Mouse (Mus musculus) left cerebral cortex, postnatal 36 days (tissue): Measurements from ENCODE around the gene Tom1l1. TPM values are rescaled to one million over a fixed set of nuclear protein-coding genes. Genes with fewer than 3 reads are reported as not detected.
A peak's percentile ranks its signal among the peaks of the same experiment; 100 is the strongest.

ENCODE experiments used
- DNase-seq, 2 experiments: peaks; one replicate each; pipeline ENCODE4 v3.0.0; 2021 to 2022; ENCODE audit warnings: low spot score in 2 of 2, mixed read lengths in 1 of 2
- intact Hi-C: fragments of 180-260 bp; cut with DNase I; formaldehyde crosslinking; loops from one replicate; pipeline ENCODE4 v1.15.1; 2025
- total RNA-seq, 2 experiments: library from RNA; stranded (reverse); gene quantifications; 2 replicates each; pipeline ENCODE4 v1.2.3; 2021

Tom1l1 gene
- total RNA-seq, 2 experiments from 2014 or later, result 28.3 to 30.2 TPM

GRCm38 (mm10) chr11:90677027-90677426 lies 11.1 kb downstream of the Tom1l1 start:
- intact Hi-C loops, result no loop called here
- no peak for DNase-seq

DNA sequence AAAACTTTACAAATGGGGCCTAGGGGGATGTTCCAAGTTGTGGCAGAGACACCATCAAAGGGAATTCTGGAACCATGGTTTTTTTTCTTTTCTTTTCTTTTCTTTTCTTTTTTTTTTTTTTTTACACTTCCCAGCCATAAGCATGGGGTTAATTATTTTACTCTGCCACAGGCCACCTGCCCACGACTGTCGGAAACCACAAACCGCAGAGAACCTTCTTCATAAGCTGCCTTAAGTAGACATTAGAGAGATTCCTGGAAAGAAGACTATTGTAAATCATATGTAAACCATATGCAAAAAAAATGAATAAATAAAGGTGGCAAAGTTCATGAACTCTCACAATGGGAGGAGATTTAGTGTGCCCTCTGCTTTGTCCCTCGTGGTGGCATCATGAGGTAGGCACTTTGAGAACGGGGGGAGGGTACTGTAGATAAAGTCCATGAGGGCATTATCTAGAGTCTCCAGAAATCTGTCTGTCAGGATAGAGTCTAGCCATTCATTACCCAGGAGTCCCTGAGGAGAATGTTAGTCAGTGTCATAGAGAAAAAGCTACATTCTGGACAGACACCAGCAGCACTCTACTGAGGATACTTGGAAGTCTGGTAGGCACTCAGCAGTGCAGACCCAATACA lies 12.6 kb downstream of the Tom1l1 start:
- intact Hi-C loops, result no loop called here
- DNase-seq, result no peak

- DNase-seq, result no peak
- intact Hi-C loops, result no loop called here
Measured at GRCm38 (mm10) chr11:90667325-90667724, 20.8 kb downstream of the Tom1l1 start.

DNA sequence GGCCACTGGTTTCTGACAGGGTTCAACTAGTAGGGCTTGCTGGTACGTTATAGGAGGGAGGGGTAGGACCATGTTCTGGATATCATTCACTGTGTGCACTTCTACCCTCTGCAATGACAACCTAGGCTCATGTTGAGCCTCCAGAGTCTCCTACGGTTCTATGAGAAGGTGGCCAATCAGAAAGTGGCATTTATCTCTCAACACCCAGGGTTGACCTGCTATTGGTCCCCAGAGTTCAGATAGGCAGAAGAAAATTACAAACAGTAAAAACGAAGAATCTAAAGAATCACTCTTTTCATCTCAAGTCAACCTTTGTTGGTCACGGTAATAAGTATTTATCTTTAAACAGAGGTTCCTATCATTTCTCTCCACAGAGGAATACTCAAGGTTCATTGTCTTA lies 21.2 kb downstream of the Tom1l1 start:
- DNase-seq, result no peak
- intact Hi-C loops, result no loop called here

DNA sequence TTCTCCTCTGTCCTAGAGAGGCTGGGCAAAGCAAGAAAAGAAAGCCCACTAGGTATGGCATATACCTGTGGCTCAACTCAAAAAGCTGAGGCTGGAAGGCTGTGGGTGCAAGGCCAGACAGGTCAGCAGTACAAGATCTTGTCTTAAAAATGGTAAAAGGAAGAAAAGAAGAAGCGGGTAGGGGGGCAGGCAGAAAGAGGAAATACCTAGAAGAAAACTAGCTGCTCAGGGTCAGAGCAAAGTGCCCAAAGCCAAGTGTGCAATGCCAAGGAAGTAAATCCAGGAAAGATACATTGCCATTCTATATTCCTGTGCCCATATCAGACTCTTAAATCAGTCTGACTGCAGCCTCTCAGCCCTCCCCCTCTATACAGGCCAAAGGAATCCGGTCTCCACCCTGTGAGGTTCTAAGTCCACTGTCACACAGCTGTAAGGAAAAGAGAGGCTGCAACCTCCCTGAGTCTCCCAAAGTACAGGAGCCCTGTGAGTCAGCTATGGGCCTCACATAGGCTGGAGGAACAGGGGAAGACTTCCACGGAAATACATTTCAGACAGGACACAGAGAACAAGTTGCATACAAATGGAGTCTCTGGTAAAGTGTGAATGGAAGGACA lies 21.9 kb downstream of the Tom1l1 start:
- intact Hi-C loops, result no loop called here
- no peak for DNase-seq

- no peak for DNase-seq
- intact Hi-C loops, result no loop called here
Measured at GRCm38 (mm10) chr11:90665161-90665560, 23.0 kb downstream of the Tom1l1 start.

GRCm38 (mm10) chr11:90664345-90664986 lies 23.7 kb downstream of the Tom1l1 start:
- DNase-seq, result no peak
- intact Hi-C loops, result no loop called here

GRCm38 (mm10) chr11:90663618-90664297 lies 24.4 kb downstream of the Tom1l1 start:
- intact Hi-C loops, result no loop called here
- DNase-seq, result no peak

DNA sequence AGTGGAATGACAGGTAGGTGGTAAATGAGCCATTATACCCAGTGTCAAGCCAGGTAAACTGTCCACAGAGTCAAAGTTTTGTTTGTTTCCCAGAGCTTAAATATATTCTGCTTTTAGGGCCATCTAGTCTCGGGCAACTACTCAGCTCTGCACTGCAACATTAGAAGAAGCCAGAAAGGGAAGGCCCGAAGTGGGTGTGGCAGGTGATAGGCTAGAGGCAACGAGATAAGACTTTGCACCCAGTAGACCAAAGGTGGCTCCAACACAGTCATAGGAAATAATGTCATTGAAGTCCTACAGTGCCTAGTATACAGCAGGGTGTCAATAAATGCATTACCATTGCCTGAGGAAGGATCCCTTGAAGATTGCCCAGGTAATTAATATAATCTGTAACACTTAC lies 25.1 kb downstream of the Tom1l1 start:
- DNase-seq, result no peak
- intact Hi-C loops, result no loop called here

- intact Hi-C loops, result no loop called here
- DNase-seq, result no peak
Measured at GRCm38 (mm10) chr11:90660662-90661061, 27.5 kb downstream of the Tom1l1 start.

GRCm38 (mm10) chr11:90657527-90657926 lies 30.6 kb downstream of the Tom1l1 start:
- DNase-seq, result no peak
- intact Hi-C loops, result no loop called here

DNA sequence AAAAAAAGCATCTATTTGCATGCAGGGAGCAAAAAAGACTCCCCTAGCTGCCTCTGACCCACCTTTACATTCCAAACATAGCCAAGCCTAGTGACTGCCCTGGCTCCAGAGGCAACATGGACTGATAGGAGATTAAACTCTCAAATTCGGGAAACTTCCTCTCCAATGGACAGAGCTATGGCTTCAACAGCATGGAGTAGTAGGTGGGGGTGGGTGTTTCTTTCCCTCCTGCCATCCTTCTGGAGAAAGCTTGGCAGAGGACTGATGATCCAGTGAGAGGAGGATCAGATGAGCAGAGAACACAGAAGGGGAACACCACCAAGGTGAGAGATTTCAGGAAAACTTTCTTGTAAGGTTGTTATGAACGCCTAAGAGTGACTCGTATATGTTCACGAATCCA lies 35.6 kb downstream of the Tom1l1 start:
- no peak for DNase-seq
- intact Hi-C loops, result no loop called here

DNA sequence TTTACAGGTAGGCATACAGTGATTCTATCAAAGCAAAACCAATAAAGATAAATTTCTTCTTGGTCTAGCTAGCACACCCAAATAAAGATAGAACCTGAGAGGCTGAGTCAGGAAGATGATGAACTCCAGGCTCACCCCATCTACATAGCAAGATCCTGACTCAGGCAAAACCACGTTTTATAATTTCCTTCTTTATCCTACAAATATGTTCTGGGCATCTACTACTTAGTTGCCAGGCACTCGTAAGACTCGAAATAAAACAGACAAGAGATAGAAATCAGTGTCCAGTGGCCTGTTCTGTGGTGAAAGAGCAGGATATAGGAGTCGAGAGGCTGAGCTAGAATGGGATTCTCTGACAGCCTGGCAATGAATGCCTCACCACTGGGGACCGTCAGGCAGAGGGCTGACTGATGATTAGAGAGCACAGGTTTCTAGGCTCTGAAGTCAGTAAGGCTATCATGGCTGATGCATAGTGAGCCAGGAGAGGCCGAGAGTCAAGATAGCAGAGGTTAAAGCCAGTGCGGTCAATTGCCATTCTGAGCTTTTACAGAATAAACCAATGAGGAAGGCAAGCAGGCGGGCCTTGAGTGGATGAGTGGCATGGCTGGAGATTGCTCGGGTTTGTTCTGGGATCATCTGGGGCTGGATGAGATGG lies 37.8 kb downstream of the Tom1l1 start:
- intact Hi-C loops, result no loop called here
- DNase-seq, result no peak

DNA sequence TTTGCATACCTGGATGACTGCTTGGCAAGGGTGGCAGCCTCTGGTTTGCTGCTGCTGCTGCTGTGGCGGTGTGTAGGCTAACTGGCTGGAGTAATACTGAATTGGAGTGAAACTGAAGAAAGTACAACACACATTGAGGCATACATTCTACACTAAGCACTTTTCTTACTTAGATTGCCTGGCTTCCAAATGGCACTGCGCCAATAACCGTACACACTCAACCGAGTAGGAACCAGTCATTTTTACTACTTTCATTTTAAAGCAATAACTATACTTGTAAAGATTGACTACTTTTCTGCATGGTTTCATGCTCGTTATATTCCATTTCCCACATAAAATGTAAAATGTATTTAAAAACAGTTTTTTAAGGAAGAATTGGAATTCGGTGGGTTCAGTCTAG lies 38.4 kb downstream of the Tom1l1 start:
- no peak for DNase-seq
- intact Hi-C loops, result no loop called here

GRCm38 (mm10) chr11:90638312-90638830 lies 49.8 kb downstream of the Tom1l1 start:
- peak in 1 of 2 experiments; percentile 44 for DNase-seq
- intact Hi-C loops, result no loop called here

- intact Hi-C loops, result no loop called here
- peak; percentile 93 to 96 for DNase-seq
Measured at GRCm38 (mm10) chr11:90637440-90638311, 50.5 kb downstream of the Tom1l1 start, which contains the start of the genes Stxbp4 and Cox11. TSS of gene Stxbp4 (minus strand) at chr11:90638084. TSS of gene Cox11 (plus strand) at chr11:90638173.

GRCm38 (mm10) chr11:90634661-90635060 lies 53.5 kb downstream of the Tom1l1 start:
- intact Hi-C loops, result no loop called here
- DNase-seq, result no peak

DNA sequence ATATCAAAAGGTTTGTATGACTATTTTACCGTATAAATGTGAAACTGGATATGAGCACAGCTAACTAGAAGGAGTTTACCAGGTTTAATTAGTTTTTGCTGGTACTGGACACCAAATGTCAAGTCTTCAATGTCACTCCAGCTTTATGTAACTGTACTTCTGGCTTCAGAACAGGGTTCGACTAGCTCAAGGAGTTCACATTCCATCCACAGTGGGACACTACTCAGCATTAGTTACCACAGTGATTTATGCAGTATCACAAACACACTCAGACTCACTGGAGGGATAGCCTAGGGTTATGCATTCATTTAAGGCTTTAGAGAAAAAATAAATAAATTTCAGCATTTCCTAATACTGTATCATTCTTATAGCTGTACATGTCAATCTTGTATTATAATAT lies 55.7 kb downstream of the Tom1l1 start:
- intact Hi-C loops, result no loop called here
- no peak for DNase-seq

DNA sequence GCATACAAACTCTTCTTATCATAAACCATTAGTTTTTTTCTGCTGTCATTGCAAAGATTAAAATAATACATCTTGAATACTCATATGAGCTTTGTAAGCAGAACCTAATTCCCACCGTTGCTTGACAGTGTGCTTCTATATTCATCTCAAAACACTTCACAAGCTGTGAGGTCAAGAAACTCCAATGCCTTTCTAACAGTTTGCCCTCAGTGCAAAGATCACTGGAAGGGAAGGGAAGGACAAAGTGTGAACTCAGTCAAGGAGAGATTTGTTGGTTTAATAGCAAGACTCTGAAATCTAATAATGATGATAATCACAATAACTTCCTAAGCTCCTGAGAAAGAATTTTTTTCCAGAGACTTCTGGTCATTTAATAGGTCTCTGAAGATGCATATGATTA lies 60.4 kb downstream of the Tom1l1 start:
- intact Hi-C loops, result no loop called here
- DNase-seq, result no peak
